Mouse (Mus musculus) MEL (cell line): ENCODE results near the gene 4933428G20Rik.

Source experiments
- GABPA ChIP-seq: IDR thresholded peaks from 2 replicates; pipeline ENCODE4 v1.6.1; 2012; ENCODE audit warnings: low read depth, mild to moderate bottlenecking, inconsistent platforms, low read length, improper control_type of control experiment, moderate library complexity
- MAX ChIP-seq: IDR thresholded peaks from 2 replicates; pipeline ENCODE4 v1.6.1; 2011; ENCODE audit warnings: low read length, improper control_type of control experiment
- MAZ ChIP-seq: IDR thresholded peaks from 2 replicates; pipeline ENCODE4 v1.6.1; 2012; ENCODE audit warnings: low read depth, mild to moderate bottlenecking, inconsistent platforms, low read length, improper control_type of control experiment
- MYB ChIP-seq: IDR thresholded peaks from 2 replicates; pipeline ENCODE4 v1.6.1; 2011; ENCODE audit warnings: mild to moderate bottlenecking, low read depth, low read length, improper control_type of control experiment
- RCOR1 ChIP-seq: IDR thresholded peaks from 2 replicates; pipeline ENCODE4 v1.6.1; 2012; ENCODE audit warnings: low read depth, mild to moderate bottlenecking, inconsistent platforms, low read length, improper control_type of control experiment
- SMC3 ChIP-seq: IDR thresholded peaks from 2 replicates; pipeline ENCODE4 v1.6.1; 2011; ENCODE audit warnings: low read depth, low read length, improper control_type of control experiment

DNA sequence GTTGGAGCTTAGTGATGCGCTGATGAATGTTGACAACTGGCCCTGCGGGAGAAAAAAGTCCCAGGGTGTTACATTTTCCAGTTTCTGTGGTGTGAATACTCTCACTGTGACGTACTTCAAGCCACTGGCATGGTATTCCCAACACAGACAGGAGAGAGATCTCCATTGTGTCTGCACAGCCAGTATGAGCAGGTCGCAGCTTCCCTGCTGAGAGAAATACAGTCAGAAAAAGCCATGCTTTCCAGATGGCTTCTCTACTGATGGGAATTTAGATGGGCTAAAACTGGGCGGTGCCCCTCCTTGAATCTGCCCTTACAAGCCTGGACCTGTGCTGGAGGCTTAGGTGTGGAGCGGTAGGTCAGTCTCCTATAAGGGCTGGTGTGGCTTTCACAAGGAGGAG is 28.9 kb downstream of the 4933428G20Rik start:
- TF ChIP-seq MYB = no peak
- TF ChIP-seq RCOR1 = no peak
- no peak for TF ChIP-seq MAX
- TF ChIP-seq GABPA = no peak
- no peak for TF ChIP-seq SMC3
- TF ChIP-seq MAZ = no peak
